Mouse (Mus musculus) cerebellum, adult 2 months (tissue): ENCODE data around the gene H2-Ke6.

Experiments
- CTCF ChIP-seq: fragments of 200-500 bp; IDR thresholded peaks from 2 replicates; pipeline ENCODE4 v1.5.1; 2011; ENCODE audit warnings: low read depth, mild to moderate bottlenecking, control low read depth, low read length, moderate library complexity, borderline replicate concordance; ENCODE audit not compliant: insufficient read depth
- POLR2A ChIP-seq: fragments of 200-500 bp; IDR thresholded peaks from 2 replicates; pipeline ENCODE4 v1.6.1; 2011; ENCODE audit warnings: low read length, control low read depth, borderline replicate concordance; ENCODE audit not compliant: insufficient read depth

- TF ChIP-seq CTCF = no peak
- TF ChIP-seq POLR2A = no peak
These were observed 10.6 kb upstream of the H2-Ke6 start for GRCm38 (mm10) chr17:34038440-34038839.
